Mouse (Mus musculus) bone marrow, adult 2 months (tissue): ENCODE measurements at regions not wholly inside any gene's neighbourhood (a gene's known extent, or its start where the extent isn't known, plus 50 kb on each side); places are given as distances from the start of the nearest gene placed in this dataset.

Source experiments
- CTCF ChIP-seq: fragments of 200-500 bp; IDR thresholded peaks from 2 replicates; pipeline ENCODE4 v1.5.1; 2011; ENCODE audit warnings: low read length, control low read depth; ENCODE audit not compliant: control insufficient read depth, insufficient read depth
- POLR2A ChIP-seq: fragments of 200-500 bp; IDR thresholded peaks from 2 replicates; pipeline ENCODE4 v1.6.1; 2011; ENCODE audit warnings: low read depth, mild to moderate bottlenecking, control low read depth, low read length, borderline replicate concordance; ENCODE audit not compliant: control insufficient read depth

- TF ChIP-seq POLR2A = no peak
- no peak for TF ChIP-seq CTCF
These were observed 64.0 kb upstream of the Cwc22 start for GRCm38 (mm10) chr2:78010066-78010690.
